Mouse (Mus musculus) ovary, postnatal 36 days (tissue): ENCODE measurements around the gene Zdhhc3.

Source experiments
- DNase-seq: peaks from one replicate; pipeline ENCODE4 v3.0.0; 2022; ENCODE audit warnings: low spot score, mixed read lengths

Zdhhc3 gene

DNA sequence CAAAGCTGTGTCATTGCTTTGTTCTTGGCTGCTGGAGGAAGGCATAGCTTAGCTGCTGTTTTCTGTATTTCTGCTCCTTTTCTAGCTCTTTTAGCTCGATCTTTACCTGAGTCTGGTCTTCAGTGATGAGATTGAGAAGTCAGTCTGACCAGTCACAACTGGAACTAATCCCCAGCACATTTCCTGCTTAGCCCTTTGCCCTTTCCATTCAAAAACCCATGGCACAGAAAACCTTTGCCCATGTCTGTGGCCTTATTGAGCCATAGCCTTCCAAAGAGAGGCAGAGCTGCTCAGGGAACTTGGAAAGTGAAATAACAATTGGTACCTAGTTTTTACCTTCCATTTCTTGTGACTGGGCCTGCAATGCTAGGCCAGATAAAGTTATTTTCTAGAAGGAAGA is 2.6 kb upstream of the Zdhhc3 start:
- no peak for DNase-seq

DNA sequence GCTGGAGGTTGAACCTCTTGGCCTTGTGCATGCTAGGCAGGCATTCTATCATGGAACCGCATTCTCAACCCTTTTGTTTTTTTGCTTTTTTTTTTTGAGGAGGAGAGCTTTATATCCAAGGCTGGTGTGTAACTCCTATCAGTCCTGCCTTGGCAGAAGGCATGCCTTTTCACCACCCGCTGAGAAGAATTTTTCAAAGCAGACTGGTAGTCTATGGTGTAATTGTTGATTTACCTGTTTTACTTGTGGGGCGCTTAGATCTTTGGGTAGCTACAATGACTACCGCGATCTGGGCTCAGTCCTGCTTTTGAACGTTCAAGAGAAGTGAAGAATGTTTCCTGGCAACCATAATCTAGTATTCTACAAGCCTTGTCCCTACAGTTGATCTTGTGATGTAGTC is 926 bp upstream of the Zdhhc3 start:
- no peak for DNase-seq

GRCm38 (mm10) chr9:123111751-123112221 is 1.2 kb downstream of the Zdhhc3 start:
- no peak for DNase-seq

GRCm38 (mm10) chr9:123109188-123109587 is 3.8 kb downstream of the Zdhhc3 start:
- DNase-seq = no peak

DNA sequence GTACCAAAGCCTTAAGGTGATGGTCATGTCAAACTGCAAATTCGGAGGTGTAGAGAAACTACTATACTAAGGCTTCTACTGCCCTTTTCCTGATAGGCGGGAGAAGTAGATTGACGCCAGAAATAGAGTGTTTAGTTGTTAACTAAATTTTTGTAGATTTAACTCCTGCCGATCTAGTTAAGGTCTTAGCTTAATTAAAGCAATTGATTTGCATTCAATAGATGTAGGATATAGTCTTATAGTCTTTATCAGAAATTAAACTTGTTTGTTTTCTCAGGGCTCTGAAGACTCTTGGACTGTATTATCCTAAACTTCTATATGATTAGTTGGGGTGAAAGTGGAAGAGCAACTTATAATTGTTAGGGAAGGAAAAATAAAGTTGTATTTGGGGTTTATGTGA is 5.8 kb downstream of the Zdhhc3 start:
- DNase-seq = no peak

GRCm38 (mm10) chr9:123104362-123104761 is 8.6 kb downstream of the Zdhhc3 start:
- DNase-seq = no peak

DNA sequence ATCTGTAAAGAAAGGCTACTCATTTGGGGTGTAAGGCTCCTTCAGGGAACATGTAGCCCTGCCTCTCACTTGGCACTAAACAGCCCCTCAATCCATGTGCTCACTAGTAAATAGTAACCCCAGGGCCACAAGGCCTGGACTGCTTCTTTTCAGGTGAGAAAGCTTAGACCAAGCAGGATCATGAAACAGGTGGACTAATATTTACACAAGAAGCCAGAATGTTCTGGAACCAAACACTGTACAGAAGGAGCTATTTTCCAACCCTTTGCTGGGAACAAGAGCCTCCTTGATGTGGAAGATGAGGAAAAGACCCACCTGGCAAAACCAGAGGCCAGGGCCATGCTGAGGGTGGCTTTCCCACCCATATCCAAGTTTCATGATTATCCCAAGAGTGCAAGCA is 9.6 kb downstream of the Zdhhc3 start:
- no peak for DNase-seq

DNA sequence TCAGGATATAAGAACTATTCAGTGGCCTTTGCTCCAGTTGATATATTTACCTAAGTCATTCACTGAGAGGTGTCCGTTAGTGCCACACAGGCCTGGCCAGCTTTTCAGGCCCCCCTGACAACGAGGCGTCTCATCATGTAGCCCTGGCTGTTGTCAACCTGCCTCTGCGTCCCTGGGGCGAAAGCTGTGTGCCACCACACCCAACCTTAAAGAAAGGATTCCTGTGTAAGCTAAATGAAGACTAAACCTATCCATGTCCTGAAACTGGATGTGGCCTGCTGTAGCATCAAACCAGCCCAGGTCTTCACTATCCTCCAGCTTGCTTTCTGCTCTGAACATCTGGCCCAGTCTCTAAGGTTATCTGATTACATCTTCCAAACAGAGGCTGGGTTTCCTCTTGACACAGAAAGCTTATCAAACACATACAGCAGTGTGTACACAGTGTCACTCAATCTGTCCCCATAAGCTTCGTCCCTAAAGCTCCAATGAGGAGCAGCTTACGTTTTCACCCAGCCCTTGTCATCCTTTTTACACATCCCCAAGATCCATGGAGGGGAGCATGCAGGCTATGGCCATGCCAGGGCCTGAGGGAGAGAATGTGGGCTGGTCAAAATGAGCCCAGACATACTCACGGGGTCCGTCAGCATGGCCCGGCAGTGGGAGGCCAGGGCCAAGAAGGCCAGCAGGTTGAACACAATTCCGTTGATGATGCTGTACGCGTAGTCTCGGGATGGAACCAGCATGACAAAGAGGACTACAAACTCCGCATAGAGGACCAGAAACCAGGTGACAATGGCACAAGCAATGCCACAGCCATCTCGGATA is 13.2 kb downstream of the Zdhhc3 start:
- no peak for DNase-seq

- DNase-seq = no peak
Observed at GRCm38 (mm10) chr9:123090844-123091243, 22.2 kb downstream of the Zdhhc3 start.

DNA sequence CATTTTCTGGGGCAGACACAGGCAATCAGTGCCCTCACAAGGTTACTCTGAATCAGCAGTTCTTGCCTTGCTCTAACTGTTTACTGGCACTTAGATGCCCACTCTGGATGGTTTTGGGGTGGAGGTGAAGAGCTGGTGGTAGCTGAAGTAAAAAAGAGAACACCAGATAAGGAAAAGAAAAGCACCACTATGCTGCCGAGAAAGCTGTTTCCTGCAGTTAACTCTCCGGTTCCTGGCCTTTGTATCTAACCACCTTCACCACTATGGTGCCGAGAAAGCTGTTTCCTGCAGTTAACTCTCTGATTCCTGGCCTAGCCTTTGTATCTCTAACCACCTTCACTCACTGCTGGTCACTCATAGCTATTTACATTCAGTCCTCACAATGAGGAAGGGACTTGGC is 25.4 kb downstream of the Zdhhc3 start:
- no peak for DNase-seq

DNA sequence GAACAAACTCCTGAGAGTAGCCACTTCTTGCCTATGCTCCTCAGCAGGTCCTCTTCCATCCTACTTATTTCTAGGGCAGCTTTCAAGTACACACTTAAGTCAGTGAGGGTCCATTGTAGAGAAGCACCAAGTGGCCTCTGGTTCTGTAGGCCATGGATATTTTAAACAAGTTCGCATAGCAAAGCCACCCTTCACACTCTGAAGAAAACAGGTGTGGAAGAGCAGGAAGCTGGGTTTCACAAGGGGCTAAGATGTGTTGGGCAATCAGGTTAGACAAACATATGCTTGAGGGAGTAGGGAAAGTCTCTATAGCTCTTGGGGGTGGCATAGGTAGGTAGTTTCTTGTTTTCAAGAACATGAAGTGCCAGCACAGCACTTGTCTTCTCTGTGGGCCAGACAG is 27.6 kb downstream of the Zdhhc3 start:
- DNase-seq = no peak

DNA sequence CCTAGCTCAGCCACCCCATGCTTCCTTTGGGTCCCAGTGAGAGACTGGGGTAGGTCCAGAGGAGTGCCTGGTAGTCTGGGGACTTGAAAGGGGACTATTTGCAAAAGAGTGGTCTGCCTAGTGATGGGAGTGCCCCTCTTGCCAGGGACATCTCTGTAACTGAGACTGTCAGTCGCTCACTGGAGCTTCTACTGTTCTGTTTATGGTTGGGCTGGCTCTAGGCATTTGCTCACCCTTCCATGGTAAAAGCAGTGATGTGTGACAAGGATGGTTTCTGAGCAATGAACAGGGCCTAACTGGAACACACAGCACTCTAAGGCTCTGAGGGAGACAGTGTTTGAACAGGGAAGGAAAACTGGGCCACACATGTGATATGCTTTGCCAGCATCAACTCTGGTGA is 32.2 kb downstream of the Zdhhc3 start:
- DNase-seq = no peak

- DNase-seq = no peak
Observed at GRCm38 (mm10) chr9:123080355-123080754, 32.6 kb downstream of the Zdhhc3 start.

- no peak for DNase-seq
Observed at GRCm38 (mm10) chr9:123079149-123079548, 33.9 kb downstream of the Zdhhc3 start.

DNA sequence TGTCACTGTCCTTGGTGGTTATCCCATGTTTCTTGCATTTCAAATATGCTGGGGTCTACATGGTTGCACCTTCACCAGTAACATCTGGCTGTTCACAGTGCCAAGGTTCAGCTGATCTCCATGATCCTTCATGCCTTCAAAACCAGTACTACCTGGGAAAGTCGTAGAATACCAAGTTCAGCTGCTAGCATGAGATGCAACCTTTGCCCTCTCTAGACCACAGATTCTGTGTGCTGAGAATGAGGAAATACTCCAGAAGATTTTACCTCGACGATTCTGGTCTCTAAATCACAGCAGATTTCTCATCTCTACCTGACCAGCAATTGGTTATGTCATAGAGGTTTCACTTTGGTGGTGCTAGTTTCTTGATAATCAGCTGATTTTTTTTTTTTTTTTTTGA is 52.8 kb downstream of the Zdhhc3 start:
- DNase-seq = no peak

DNA sequence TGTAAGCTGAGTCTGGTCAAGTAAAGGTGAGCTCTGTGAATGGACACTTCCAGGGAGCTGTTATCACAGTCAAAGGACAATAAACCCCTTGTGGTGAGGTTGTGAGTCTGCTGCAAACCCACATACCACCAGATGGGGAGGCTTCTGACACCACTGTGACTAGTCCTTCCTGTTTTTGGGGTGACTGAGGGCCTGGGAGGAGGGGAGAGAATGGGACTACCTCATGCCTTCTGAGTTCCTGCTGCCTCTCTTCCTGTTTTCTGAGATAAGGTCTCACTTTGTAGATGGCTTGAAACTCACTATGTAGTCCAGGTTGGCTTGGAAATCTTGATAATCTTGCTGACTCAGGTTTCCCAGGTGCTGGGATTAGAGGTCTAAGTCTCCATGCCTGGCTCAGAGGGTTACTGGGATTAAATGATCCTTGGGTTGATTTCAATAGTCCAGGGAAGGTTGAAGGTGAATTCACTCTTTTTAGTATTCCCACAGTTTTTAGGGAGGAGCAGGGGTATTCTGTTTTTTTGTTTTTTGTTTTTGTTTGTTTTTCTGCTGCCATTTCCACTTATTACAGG is 54.2 kb downstream of the Zdhhc3 start:
- no peak for DNase-seq

DNA sequence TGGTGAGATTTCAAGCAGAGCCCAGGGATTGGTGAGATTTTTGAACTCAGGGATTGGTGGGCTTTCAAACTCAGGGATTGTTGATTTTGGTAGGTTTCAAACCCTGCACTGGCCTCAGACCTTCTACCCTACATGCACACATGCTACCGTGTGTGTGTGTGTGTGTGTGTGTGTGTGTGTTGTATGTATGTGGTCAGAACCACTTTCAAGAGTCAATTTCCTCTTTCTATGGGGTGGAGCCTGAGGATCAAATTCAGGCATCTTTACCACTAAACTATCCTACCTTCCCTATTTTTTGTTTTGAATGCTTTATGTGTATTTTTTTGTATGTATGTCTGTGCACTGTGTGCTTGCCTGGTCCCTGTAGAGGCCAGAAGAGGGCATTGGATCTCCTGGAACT is 65.3 kb downstream of the Zdhhc3 start:
- DNase-seq = no peak

DNA sequence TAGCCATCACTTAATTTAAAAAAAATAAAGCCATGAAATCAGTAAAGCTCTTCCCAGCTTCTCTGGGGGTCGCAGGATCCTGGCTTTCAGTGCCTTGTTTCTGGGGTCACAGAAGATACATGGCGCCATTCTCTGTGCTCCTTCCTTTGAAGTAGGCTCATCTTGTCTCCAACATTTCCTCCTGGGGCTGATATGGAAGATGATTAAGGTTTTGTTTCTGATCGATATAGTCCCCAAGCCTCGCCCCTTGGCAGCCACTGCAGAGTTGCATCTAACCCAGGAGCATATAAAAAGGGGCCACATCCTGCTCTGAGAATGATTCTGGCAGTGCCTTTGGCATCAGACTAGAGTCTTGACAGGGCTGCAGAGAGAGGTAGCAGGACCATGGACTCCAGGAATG is 78.6 kb downstream of the Zdhhc3 start, which contains the start of gene Tgm4:
Gene Tgm4, plus strand, starts transcription at position 301 of the 400 bp plus-strand sequence.
- DNase-seq = no peak

DNA sequence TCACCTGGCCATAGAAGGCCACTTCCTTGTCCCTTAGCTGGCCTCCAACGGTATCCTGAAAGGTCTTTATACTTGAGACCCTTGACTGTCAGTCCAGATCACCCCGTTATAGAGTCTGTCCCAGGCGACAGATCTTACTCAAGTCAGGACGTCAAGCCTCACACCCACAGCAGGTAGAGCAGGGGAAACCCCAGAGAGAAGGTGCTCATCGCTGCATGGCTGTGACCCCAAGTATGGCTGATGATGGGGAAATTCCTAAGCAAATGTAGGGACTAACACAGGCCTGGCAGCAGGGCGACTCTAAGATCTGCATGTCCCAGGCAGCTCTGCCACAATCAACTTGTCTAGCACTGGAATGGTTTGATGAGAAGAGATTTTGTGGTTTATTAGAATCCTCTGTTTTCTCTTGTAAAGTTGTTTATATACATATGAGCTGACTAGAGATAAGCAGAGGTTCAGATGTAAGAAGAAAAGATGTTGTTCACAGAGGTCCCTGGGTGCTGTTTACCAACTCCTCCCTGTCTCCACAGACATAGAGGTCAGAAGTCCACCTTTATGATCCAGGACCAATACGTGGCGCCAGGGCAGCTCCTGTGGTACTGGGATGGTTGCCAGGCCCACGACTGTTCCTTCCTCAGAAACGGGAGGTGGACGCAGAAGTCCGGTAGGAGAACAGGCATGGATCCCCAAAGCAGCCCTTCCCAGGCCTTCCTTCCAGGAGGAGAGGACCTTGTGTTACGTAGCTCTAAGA is 81.3 kb downstream of the Zdhhc3 start:
- DNase-seq = no peak

- no peak for DNase-seq
Observed at GRCm38 (mm10) chr9:123024201-123024600, 88.8 kb downstream of the Zdhhc3 start.

DNA sequence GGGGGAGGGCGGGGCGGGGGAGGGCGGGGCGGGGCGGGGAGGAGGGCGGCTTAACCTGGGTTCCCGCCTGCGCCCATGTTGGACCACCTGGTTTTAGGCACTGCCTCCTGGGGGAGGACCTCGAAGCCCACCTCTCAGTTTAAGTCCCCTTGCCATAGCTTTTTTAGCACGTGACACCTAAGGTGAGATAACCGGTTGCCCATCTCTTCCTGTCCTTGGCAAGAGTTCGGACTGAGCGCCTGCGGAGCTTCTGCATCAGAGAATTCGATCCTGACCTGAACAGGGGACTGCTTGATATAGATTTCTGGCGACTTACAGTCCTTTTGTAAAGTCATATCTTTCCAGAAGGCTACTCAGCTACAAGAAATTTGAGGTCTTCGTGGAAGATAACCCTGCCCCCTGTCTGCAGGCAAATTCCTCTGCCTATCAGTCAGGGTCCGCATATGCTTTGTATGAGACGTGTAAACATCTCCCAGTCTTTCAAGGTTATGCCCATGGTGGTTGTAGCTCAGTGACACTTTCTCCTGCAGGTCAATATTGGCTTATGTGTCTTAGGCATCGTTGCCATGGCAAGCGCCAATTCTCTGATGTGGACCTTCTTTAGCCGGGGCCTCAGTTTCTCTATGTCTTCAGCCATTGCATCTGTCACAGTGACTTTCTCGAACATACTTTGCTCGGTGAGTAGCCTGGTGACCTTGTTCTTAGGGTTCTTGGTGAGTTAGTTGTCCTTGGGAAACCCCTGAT is 91.2 kb downstream of the Zdhhc3 start:
- no peak for DNase-seq

GRCm38 (mm10) chr9:123020995-123021631 is 91.9 kb downstream of the Zdhhc3 start, which contains the start of gene Tmem42:
Tmem42 (plus strand) TSS chr9:123021326.
- DNase-seq = peak; percentile 88
